Mouse (Mus musculus): Measurements from ENCODE around the gene Eri3.

- TF ChIP-seq POLR2A (IDR thresholded peaks at IDR 0.05; ENCODE audit: extremely low read depth, insufficient read depth, low read length), result no peak
- TF ChIP-seq CTCF (IDR thresholded peaks at IDR 0.05; ENCODE audit: extremely low read depth, insufficient read depth, low read length), result no peak
Observed at GRCm38 (mm10) chr4:117657646-117658045, 107.5 kb downstream of the Eri3 start.

All from cortical plate, adult 2 months (tissue).